Mouse (Mus musculus) gastrocnemius, postnatal 14 days (tissue): ENCODE results near the gene St8sia4. TPM values are rescaled to one million over a fixed set of nuclear protein-coding genes. Genes with fewer than 3 reads are reported as not detected.
A peak's percentile ranks its signal among the peaks of the same experiment; 100 is the strongest.

Experiments used
- DNase-seq: peaks from one replicate; pipeline ENCODE4 v3.0.0; 2021; ENCODE audit warnings: mixed read lengths
- intact Hi-C: fragments of 180-260 bp; cut with DNase I; formaldehyde crosslinking; loops from one replicate; pipeline ENCODE4 v1.15.1; 2025; ENCODE audit warnings: low total_unique reads
- long read RNA-seq, 2 experiments: library from polyadenylated mRNA; stranded (forward); transcript quantifications; one replicate each; pipeline ENCODE4 v2.0.0; 2021
- total RNA-seq, 2 experiments: library from RNA; stranded (reverse); gene quantifications; 2 replicates each; pipeline ENCODE4 v1.2.3; 2021

St8sia4 gene
- total RNA-seq: 1 to 10 TPM; 4.2 to 4.7 TPM
- long read RNA-seq, experiment 1, full-length matches to known transcripts: 1 of 1 reads
- long read RNA-seq, experiment 1, partial matches to known transcripts: 0 of 1 reads
- long read RNA-seq, experiment 1, other reads (novel, unspliced or antisense): 0 of 1 reads
- long read RNA-seq, experiment 2, full-length matches to known transcripts: 4 of 4 reads
- long read RNA-seq, experiment 2, partial matches to known transcripts: 0 of 4 reads
- long read RNA-seq, experiment 2, other reads (novel, unspliced or antisense): 0 of 4 reads

DNA sequence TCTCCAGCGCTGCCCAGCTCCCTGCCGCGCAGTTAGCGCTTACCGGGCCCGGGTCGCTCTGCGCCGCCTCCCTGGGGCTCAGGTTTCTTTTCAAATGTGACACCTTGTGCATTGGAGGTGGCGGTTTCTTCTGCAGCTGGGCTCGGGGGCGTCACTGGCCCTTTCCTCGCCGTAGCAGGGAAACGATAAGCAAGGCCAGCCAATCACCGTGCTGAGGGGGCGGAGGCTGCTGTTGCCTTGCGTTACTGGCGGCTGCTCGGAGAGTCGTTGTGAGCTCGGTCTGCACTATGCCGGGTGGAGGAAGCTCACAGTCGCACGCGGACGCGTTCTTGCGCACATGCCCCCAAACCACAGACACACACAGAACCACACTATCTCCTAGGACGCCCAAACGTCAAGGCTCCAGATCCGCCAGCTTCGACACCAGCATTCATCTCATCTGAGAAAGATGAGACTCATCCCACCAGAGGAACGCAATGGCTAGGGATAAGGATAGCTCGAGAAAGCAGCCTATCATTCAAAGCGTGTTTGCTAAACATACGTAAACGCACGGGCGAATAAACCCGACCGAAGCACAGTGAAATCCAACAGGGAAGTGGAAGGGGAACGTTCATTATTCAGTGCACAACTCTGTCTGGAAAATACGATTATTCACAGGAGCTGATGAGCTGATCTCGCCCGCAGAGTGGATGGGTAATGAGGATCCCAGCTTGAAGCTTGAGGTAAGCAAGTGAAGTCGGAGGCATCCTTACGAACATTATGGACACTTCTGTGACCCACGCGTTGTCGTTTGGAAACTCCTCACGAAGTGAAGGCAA, at the start of gene St8sia4:
Gene St8sia4, minus strand, starts transcription at position 137 of the 818 bp plus-strand sequence.
- intact Hi-C loops: no loop called here
- peak; percentile 77 for DNase-seq

DNA sequence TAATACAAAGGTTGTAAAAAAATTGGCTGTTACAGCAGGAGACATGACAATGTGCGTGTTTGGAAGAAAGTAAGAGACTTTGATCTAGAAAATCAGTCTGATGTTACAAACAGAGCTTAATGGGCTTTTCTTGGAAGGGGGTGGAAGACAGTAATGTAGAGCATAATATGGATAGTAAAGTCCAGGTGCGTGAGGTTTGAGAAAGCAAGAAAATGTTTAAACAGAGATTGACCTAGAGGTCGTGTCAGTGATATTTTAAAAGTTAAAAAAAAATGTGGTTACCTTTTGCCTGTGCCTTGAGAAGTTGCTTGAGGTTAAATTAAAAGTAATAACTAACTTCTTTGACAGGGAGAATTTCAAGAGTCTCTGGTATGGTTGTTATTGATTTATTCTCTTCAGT, 41.8 kb upstream of the St8sia4 start:
- intact Hi-C loops: no loop called here

GRCm38 (mm10) chr1:95699903-95700302, 32.5 kb upstream of the St8sia4 start:
- intact Hi-C loops: no loop called here

More for the DNA sequence above, 41.8 kb upstream of the St8sia4 start:
- DNase-seq: no peak

DNA sequence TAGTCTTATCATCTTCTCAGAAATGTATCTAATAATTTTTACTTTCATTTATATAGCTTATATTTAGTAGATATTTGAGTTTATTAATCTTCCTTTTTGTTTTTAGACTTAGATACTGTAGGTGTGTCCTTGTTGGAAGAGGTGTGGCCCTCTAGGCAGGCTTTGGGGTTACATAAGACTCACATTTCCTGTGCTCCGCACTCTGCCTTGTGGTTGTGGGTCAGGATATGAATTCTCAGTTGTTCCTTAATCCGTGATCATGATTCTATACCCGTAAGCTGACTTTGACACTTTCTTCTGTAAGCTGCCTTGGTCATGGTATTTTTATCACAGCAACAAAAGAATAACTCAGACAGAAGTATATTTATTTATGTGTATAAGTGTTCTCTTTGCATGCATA, 6.7 kb upstream of the St8sia4 start:
- no peak for DNase-seq
- intact Hi-C loops: no loop called here

More at GRCm38 (mm10) chr1:95699903-95700302, 32.5 kb upstream of the St8sia4 start:
- no peak for DNase-seq

GRCm38 (mm10) chr1:95668253-95668805, 958 bp upstream of the St8sia4 start:
- DNase-seq: no peak
- intact Hi-C loops: no loop called here

DNA sequence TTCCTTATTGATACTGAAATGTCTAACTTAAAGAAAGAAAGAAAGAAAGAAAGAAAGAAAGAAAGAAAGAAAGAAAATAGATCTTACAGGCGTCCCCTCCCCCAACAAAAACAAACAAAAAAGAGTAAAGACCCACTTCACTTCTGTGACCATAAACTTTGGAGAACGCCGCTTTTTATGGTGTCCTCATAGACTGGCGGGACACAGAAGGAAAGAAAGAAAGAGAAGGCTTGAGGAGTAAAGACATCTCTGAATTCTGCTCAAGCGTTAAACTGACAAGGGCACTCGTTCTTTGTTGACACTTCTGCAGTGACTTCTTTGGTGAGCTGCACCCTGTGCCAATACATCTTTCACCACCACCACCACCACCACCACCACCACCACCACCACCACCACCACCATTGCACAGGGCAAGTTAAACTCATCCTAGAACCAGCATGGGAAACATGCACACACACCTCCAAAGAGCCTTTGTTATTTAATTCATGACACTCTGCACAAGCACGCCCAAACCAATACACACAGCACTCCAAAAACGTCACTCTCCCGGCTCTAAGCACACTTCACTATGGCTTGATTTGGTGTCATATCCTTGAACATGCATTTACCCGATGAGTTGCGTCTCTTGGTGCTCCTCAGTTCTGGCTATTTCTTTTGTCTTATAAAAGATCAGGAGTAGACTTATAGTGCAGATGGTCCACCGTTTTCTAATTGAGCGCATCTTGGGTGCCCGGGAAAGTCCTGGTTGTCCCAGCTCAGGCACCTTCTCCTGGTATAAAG, 640 bp downstream of the St8sia4 start:
- intact Hi-C loops: no loop called here
- no peak for DNase-seq

DNA sequence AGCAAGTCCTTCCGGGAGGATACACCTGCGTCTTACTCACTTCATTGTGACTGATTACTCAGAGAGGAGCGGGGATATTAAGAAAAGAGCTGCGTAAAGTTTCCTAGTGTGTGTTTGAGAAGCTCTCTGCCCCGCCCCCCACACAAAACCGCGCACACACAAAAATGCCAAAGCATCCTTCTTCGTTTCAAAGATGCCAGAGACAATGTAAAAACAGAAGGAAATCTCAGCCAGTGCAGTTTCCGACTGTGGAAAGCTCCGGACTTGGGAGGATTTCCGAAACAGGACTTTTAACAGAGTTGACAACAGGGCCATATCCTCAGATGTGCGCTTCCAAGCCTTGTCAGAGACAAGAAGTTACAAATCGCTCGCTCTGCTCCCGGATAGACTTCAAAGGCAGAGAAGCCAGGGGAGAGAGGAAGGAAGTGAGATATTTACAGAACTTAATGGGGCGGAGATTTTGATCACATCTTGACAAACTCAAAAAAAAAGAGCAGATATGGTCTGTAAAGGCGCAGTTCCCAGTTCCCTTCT, 1.4 kb downstream of the St8sia4 start:
- peak; percentile 7 for DNase-seq

GRCm38 (mm10) chr1:95664969-95665702, 2.2 kb downstream of the St8sia4 start:
- DNase-seq: peak; percentile 4
- intact Hi-C loops: no loop called here

More for the DNA sequence above, 1.4 kb downstream of the St8sia4 start:
- intact Hi-C loops: no loop called here

- DNase-seq: no peak
- intact Hi-C loops: no loop called here
Measured at GRCm38 (mm10) chr1:95664321-95664825, 3.0 kb downstream of the St8sia4 start.

DNA sequence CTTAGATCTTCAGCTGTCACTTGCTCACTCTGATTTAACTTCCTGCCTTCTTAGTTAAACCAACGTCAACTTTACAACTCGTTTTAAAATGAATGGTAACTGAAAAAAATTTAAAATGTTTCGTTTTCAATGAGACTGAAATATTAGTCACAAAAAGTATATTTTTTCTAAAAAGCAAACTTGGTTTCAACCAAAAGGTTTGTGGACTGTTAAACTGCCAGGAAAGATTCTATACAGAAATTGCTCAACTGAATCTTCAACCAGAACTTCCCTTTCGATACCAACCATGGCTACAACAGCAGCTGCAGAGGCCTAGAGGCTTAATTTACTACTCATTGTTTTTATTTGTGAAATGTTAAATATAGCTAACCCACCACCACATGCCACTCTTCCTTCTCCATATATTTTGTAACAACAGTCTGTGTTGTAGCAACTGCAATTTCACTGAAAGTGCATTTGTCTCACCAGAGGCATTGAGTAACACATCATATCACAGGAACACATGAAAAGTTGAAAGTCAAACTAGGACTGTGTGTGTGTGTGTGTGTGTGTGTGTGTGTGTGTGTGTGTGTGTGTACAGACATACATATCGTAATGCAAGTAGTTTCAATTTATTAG, 10.2 kb downstream of the St8sia4 start:
- DNase-seq: no peak
- intact Hi-C loops: no loop called here

- intact Hi-C loops: no loop called here
- DNase-seq: no peak
Measured at GRCm38 (mm10) chr1:95655564-95655963, 11.8 kb downstream of the St8sia4 start.

- intact Hi-C loops: no loop called here
- DNase-seq: no peak
Measured at GRCm38 (mm10) chr1:95653445-95653844, 13.9 kb downstream of the St8sia4 start.

DNA sequence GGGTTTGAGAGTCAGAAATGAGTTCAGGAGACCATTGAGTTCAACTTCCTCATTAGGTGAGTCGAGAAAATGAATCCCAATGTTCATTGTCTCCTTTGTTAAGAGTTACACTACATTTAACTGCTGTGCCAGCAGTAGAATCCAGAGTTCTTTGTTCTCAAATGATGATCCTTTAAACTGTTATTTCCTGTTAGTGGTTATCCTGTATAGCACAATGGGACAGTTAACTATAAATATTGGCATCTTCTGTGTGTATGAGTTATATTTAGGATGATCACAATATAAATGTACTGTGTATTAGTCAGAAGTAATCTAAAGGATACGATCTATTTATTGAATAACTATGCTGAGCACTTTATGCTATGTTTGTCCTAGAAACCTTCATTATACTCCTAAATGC, 23.1 kb downstream of the St8sia4 start:
- DNase-seq: no peak
- intact Hi-C loops: no loop called here

- DNase-seq: no peak
- intact Hi-C loops: no loop called here
Measured at GRCm38 (mm10) chr1:95639001-95639400, 28.4 kb downstream of the St8sia4 start.

GRCm38 (mm10) chr1:95624376-95624775, 43.0 kb downstream of the St8sia4 start:
- no peak for DNase-seq
- intact Hi-C loops: no loop called here

GRCm38 (mm10) chr1:95618647-95619046, 48.7 kb downstream of the St8sia4 start:
- DNase-seq: peak; percentile 2
- intact Hi-C loops: no loop called here

DNA sequence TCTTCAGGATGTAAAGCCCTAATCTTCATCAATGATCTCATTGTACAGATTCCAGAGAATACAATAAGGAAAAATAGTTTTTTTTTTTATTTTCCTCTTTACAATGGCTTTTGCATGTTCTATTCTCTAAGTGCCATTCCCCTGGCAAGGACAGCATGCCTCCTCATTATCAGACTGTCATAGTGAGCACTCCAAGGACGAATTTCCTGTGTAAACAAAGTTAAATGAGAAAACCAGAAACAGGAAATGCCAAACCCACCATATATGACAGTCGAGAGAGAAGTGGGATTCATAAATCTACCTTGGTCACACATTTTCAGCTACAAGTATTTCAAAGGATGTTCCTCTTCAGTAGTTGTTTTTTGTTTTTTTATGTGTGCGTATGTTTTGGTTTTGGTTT, 49.2 kb downstream of the St8sia4 start:
- intact Hi-C loops: no loop called here
- no peak for DNase-seq

DNA sequence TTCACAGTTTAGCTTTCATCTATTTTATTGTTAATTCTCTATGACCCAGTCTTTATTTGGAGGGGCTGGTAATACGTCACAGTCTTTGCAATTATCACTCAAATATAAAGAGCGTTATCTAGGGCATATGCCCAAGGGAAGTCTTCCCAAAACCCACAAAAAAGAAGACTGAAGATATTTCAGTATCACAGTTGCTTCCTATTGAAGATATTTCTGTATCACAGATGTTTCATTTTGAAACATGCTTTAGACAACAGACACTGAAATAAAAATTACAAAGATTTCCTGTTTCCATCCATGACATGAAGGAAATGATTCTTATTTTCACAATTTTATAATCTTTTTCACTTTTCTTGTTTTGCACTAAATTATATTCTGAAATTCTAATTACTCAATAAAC, 57.4 kb downstream of the St8sia4 start:
- intact Hi-C loops: no loop called here
- DNase-seq: no peak
